Mouse (Mus musculus): ENCODE measurements around the gene Pfdn5.

DNA sequence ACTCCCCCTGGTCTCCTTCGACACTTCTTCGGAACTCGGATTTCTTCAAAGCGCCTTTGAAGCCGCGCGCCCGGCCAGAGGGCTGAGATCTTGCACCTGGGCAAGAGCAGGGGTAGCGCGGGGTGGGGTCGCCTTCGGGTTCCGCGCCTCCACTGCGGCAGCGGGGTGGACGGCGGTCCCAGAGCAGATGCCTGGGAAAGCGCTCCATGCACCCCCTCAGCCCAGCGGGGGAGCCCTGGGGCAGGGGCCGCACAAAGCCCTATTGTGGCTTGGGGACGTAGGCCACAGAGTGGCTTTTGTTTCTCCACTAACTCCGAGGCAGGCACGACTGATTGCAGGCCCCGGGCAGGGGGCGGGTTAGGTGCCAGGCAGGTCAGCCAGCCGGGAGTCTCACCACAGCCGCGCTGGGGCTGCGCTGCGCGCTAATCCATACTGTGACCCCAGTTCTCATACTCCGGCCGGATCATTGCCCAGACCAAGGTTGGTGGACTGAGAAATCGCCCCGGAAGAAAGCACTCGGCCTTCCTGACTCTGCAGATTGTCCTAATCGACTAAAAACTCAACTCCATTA is 30.0 kb downstream of the Pfdn5 start:
- TF ChIP-seq EP300 (IDR thresholded peaks at IDR 0.05; ENCODE audit: low read depth in 1 of 2, low read length in 2 of 2), result no peak
- TF ChIP-seq POLR2A (IDR thresholded peaks at IDR 0.05; ENCODE audit: control insufficient read depth in 1 of 2, insufficient read depth in 1 of 2, low read depth in 1 of 2, low read length in 2 of 2, poor library complexity in 1 of 2), result no peak
- TF ChIP-seq CTCF (IDR thresholded peaks at IDR 0.05 in 2 of 3, conservative IDR thresholded peaks at IDR 0.05 in 1 of 3; ENCODE audit: control insufficient read depth in 1 of 3, insufficient read depth in 1 of 3, low read depth in 2 of 3, low read length in 3 of 3, poor library complexity in 1 of 3, severe bottlenecking in 1 of 3), result no peak
- TF ChIP-seq ZMIZ1 (IDR thresholded peaks at IDR 0.05; ENCODE audit: low read depth, low read length), result no peak
- no peak for TF ChIP-seq GATA1 (IDR thresholded peaks at IDR 0.05; ENCODE audit: low read depth, low read length)
- TF ChIP-seq CHD2 (IDR thresholded peaks at IDR 0.05; ENCODE audit: low read length), result no peak
- no peak for TF ChIP-seq MAZ (IDR thresholded peaks at IDR 0.05; ENCODE audit: low read depth, low read length)
- TF ChIP-seq ETS1 (IDR thresholded peaks at IDR 0.05; ENCODE audit: low read depth, low read length), result no peak
- TF ChIP-seq ELF1 (IDR thresholded peaks at IDR 0.05; ENCODE audit: low read depth, low read length), result no peak
- no peak for TF ChIP-seq POLR2AphosphoS5 (IDR thresholded peaks at IDR 0.05; ENCODE audit: borderline replicate concordance, low read depth, low read length)
- no peak for TF ChIP-seq SMC3 (IDR thresholded peaks at IDR 0.05; ENCODE audit: low read depth, low read length)
- TF ChIP-seq MAFK (IDR thresholded peaks at IDR 0.05; ENCODE audit: borderline replicate concordance, low read depth, low read length), result no peak

Data from MEL (cell line).